Mouse (Mus musculus) regulatory T cell (primary cell): ENCODE measurements at regions not wholly inside any gene's neighbourhood (a gene's known extent, or its start where the extent isn't known, plus 50 kb on each side); places are given as distances from the start of the nearest gene placed in this dataset.

Source experiments
- in situ Hi-C: fragments of 300-600 bp; cut with MboI, MseI; formaldehyde crosslinking; loops from one replicate; pipeline ENCODE4 v1.15.1; 2025; ENCODE audit warnings: high pct_unique_total_duplicates

GRCm38 (mm10) chr9:88214758-88215157, 112.2 kb upstream of the Nt5e start:
- in situ Hi-C loops, result loop anchor here (25.0 kb wide), 1 partner anchor 752 kb away; no protein-coding TSS in a partner anchor

- in situ Hi-C loops, result loop anchor here (25.0 kb wide), 1 partner anchor 758 kb away; no protein-coding TSS in a partner anchor
Observed at GRCm38 (mm10) chr9:88220360-88220759, 106.6 kb upstream of the Nt5e start.

- in situ Hi-C loops, result loop anchor here (25.0 kb wide), 1 partner anchor 759 kb away; no protein-coding TSS in a partner anchor
Observed at GRCm38 (mm10) chr9:88221276-88221675, 105.7 kb upstream of the Nt5e start.

- in situ Hi-C loops, result loop anchor here (25.0 kb wide), 1 partner anchor 760 kb away; no protein-coding TSS in a partner anchor
Observed at GRCm38 (mm10) chr9:88221850-88222353, 105.1 kb upstream of the Nt5e start.

DNA sequence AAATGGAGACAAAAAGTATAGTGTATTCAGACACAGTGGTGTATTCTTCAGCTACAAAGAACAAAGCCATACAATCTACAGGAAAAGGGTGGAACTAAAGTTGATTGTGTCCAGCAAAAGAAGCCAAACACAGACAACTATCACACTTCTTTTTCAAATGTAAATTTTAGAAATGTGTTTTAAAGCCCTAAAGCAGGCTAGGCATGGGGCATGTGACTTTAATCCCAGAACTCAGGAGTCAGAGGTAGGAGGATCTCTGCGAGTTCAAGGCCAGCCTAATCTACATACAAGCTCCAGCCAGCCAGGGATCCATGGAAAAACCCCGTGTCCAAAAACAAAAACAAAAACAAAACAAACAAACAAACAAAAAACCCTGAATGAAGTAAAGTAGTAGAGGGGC, 89.9 kb upstream of the Nt5e start:
- in situ Hi-C loops, result loop anchor here (10.0 kb wide), 1 partner anchor 158 kb away; no protein-coding TSS in a partner anchor

DNA sequence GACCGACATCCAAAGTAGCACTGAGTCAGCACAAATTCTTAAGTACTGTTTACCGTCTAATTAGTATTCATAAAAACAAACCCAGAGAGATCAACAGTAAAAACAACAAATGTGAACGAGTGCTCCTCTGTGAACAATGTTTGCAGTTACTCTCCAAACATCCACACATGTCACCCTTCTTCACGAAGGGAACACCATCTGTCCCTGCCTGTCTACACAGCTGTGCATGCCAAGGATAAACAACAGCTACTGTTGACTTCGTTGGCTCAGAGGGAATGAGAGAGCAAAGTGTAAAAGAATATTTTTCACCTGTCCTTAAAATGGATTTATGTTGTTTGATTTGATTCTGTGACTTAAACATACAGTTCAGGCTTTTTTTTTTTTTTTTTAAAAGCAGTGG, 88.7 kb upstream of the Nt5e start:
- in situ Hi-C loops, result loop anchor here (10.0 kb wide), 1 partner anchor 156 kb away; no protein-coding TSS in a partner anchor

GRCm38 (mm10) chr9:88240740-88241139, 86.3 kb upstream of the Nt5e start:
- in situ Hi-C loops, result no loop called here

DNA sequence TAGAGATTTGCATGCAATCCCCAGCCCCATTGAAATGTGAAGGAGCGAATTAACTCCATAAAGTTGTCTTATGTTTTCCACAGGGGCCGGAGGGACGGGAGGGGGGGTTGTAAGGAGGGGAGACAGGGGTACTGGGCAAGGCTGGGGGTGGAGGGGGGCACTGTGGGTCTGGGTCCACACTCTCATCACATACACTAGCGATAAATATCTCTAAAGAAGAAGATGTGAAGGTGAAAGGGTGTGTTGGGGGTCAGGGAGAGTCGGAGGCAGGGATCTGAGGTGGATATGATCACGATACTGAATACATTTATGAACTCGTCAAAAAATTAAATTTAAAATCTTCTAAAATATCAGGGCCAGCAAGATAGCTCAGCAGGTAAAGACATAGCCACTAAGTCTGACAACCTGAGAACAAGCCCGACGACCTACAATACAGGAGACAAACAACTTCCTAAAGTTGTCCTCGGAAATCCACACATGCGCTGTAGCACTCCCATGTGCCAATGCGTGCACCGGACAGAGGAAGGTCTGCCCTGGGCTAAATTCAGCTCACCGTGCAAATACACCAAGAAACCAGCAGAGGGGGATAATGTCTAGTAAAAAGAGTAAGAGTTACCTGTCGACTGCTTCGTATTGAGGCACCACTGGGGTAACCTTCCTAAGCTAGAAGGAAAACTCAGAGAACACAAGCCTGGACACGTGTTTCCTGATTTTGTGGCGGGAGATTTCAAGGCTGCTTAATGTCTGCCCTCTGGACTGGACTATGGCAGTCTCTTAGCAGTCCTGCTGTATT, 85.6 kb upstream of the Nt5e start:
- in situ Hi-C loops, result no loop called here

GRCm38 (mm10) chr9:88242530-88242929, 84.5 kb upstream of the Nt5e start:
- in situ Hi-C loops, result no loop called here

- in situ Hi-C loops, result no loop called here
Observed at GRCm38 (mm10) chr9:88244492-88244891, 82.5 kb upstream of the Nt5e start.

GRCm38 (mm10) chr9:88255948-88256347, 71.0 kb upstream of the Nt5e start:
- in situ Hi-C loops, result loop anchor here (25.0 kb wide), 1 partner anchor 481 kb away; the partner anchor contains the start of gene Bcl2a1d

DNA sequence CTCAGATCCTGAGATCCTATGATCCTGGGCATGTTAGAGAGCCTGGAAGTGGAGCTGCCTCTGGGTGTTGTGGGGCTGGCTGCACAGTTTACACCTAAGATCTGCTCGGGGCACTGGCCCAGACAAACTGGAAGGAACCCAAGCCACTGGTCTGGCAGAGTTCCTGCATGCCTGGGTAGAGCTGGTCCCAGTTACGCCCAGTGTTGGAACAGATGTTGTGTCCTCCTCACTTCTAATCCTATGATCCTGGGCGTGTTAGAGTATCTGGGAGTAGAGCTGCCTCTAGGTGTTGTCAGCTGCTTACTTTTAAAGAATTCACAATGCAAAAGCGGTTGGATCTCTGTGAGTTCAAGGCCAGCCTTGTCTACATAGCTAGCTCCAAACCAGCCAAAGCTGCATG, 67.4 kb upstream of the Nt5e start:
- in situ Hi-C loops, result loop anchor here (25.0 kb wide), 1 partner anchor 478 kb away; the partner anchor contains the start of gene Bcl2a1d

DNA sequence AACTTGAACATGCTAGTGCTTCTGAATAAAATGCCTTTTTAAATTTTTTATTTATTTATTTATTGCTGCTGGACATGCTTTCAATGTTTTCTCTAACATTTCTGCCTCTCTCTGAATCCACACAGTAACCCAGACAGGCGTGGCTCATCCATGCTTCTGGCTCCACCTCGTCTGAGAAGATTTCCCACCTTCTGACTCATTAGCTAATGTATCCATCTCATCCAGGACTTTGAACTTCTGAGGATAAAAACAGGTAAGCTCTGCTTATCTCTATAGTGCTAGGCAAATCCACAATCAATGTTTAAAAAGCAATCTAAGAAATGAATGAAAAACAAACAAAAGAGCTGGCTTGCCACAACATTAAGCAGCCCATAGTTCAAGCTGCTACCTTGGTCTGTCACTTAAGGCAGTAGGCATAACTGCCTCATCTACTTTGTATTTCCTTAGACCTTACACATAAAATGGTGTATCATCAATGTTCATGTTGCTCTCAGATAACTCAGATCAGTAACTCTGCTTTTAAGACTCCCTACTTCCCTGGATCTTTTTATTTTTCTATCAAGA, 66.8 kb upstream of the Nt5e start:
- in situ Hi-C loops, result loop anchor here (25.0 kb wide), 1 partner anchor 477 kb away; the partner anchor contains the start of gene Bcl2a1d

DNA sequence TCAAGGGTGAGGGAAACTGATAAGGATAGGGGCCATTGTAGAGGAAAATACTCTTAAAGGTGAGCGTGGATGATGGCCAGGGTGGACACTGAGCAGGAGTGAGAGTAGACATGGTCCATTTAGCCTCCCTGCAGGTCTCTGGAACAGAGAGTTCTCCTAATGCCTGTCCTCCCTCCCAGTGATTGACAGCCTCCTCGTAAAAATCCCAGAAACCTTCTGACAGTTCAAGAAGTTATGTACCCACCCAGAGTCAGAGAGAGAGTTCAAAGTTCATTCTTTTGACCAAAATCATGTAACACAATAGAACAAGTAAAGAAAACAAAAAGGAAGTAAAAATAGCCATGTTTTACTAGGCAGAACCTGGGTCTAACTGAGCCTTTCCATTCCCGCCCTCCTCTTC, 64.5 kb upstream of the Nt5e start:
- in situ Hi-C loops, result loop anchor here (25.0 kb wide), 1 partner anchor 475 kb away; the partner anchor contains the start of gene Bcl2a1d

GRCm38 (mm10) chr9:88266346-88266745, 60.7 kb upstream of the Nt5e start:
- in situ Hi-C loops, result loop anchor here (25.0 kb wide), 1 partner anchor 471 kb away; the partner anchor contains the start of gene Bcl2a1d

DNA sequence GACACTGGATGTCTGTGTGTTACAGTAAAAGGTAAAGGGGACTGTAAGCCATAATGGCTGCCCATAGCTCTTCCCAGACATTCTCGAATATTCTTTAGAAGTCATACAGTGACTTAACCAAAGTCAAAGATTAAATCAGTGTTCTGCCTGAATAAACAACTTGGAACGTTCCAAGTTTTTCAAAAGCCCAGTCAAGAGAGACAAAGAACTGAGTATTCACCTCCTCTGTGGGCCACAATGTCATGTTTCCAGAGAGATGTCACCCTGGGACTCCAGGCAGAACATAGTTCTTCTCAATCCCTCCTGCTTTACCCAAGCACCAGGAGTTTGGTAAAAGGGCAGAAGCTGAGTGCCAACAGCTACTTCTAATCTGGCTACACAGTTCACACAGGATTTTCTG, 58.2 kb upstream of the Nt5e start:
- in situ Hi-C loops, result loop anchor here (25.0 kb wide), 1 partner anchor 468 kb away; the partner anchor contains the start of gene Bcl2a1d

GRCm38 (mm10) chr9:88269216-88269615, 57.8 kb upstream of the Nt5e start:
- in situ Hi-C loops, result loop anchor here (25.0 kb wide), 1 partner anchor 468 kb away; the partner anchor contains the start of gene Bcl2a1d

DNA sequence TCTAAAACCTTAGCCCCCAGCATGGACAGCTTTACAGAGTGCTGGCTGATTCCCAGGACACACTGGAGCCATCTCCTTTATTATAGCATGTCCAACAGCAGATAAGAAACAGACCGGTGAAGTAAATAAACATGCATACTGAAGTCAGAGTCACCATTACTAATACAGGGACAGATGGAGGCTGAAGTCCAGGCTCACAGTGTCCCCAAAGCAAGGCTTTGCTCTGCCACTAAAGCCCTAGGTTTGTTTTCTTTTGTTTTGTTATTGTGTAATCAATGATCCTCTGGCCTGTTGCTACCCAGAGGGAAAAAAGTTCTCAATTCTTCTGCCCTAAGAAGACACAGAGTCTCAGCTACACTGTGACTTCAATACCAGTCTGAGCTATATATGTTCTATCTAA, 56.2 kb upstream of the Nt5e start:
- in situ Hi-C loops, result loop anchor here (25.0 kb wide), 1 partner anchor 466 kb away; the partner anchor contains the start of gene Bcl2a1d

DNA sequence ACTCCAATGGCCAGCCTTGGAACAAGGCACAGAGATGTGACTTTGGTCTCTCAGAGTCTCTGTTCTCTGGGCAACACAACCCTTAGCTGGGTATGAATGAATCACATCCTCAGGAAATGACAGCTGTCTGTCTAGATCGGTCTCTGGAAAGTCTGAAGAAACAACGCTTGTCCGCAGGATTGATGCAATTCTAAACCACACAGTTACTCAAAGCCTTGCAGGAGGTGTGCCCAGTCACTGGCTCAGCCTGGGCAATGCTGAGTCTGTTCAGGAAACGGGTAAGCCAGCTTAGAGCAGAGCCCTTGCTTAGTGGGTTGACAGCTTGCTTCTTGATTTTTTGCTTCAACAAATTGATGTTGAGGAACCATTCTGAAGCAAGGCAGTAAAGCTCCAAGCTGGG, 53.7 kb upstream of the Nt5e start:
- in situ Hi-C loops, result loop anchor here (25.0 kb wide), 1 partner anchor 464 kb away; the partner anchor contains the start of gene Bcl2a1d

GRCm38 (mm10) chr9:88274040-88274439, 53.0 kb upstream of the Nt5e start:
- in situ Hi-C loops, result loop anchor here (25.0 kb wide), 1 partner anchor 463 kb away; the partner anchor contains the start of gene Bcl2a1d

- in situ Hi-C loops, result loop anchor here (5.0 to 25.0 kb wide), 2 partner anchors 57 to 462 kb away; partner anchors contain the start of gene Bcl2a1d
Observed at GRCm38 (mm10) chr9:88274681-88275336, 52.2 kb upstream of the Nt5e start.
